Comparison of ENCODE assay signal across 8 mouse cellular contexts in genomic region chr14:33923168-33924070, GRCm38 (mm10). TPM values are rescaled to one million over a fixed set of nuclear protein-coding genes. Genes with fewer than 3 reads are reported as not detected.
DNase-seq lines count a peak whose midpoint lies in the region; ATAC-seq and TF ChIP-seq lines count a peak whose summit lies in the region.

Gene Gdf10 (plus strand): TSS chr14:33923587.

- no peaks in the 10 kb centered on the region for H3K27me3 ChIP-seq in testis, adult 2 months (ENCODE audit: control insufficient read depth, insufficient read depth, low read length)
- H3K27me3 ChIP-seq in midbrain, embryonic 10.5 days (ENCODE audit: low read depth, poor library complexity, severe bottlenecking), result peaks cover 87% of the 10 kb centered on the region
- H3K27me3 ChIP-seq in small intestine, adult 2 months (ENCODE audit: control insufficient read depth, insufficient read depth, low read length), result peaks cover 10% of the 10 kb centered on the region

- no peak for ATAC-seq in megakaryocyte progenitor cell, adult 5-6 weeks (replicated peaks; ENCODE audit: poor library complexity)

- no peak for TF ChIP-seq CTCF in testis, adult 2 months (IDR thresholded peaks at IDR 0.05; ENCODE audit: control insufficient read depth, insufficient read depth, insufficient replicate concordance, low read depth, low read length)
- no peak for TF ChIP-seq CTCF in embryonic fibroblast, embryonic 13.5 days (IDR thresholded peaks at IDR 0.05; ENCODE audit: borderline replicate concordance, insufficient read depth, low read length)
- TF ChIP-seq CTCF in small intestine, adult 2 months (IDR thresholded peaks at IDR 0.05; ENCODE audit: extremely low read depth, insufficient read length, insufficient replicate concordance, low read depth, low read length), result no peak

- no peak for DNase-seq in testis, postnatal 14 days (ENCODE audit: low spot score)
- peak; percentile 49 for DNase-seq in heart, postnatal 4 days
- DNase-seq in left cerebral cortex, adult 8-10 months (ENCODE audit: low spot score in 2 of 2), result peak; percentile 18 to 29
- peak; percentile 60 for DNase-seq in midbrain, embryonic 10.5 days (ENCODE audit: low spot score)

- H3K4me3 ChIP-seq in testis, adult 2 months (ENCODE audit: control insufficient read depth, low read depth, low read length), result peak within 1 kb of the TSS; percentile 6
- peak within 1 kb of the TSS; percentile 19; the same call in 1 of the 2 replicates for H3K4me3 ChIP-seq in embryonic fibroblast, embryonic 13.5 days (ENCODE audit: insufficient read depth, low read length)
- H3K4me3 ChIP-seq in midbrain, embryonic 10.5 days, result peak within 1 kb of the TSS; percentile 64
- H3K4me3 ChIP-seq in small intestine, adult 2 months (ENCODE audit: low read depth, low read length), result peak within 1 kb of the TSS; percentile 36

- H3K4me1 ChIP-seq in testis, adult 2 months (ENCODE audit: control insufficient read depth, insufficient read depth, low read length), result peaks cover 3% of the 10 kb centered on the region
- H3K4me1 ChIP-seq in embryonic fibroblast, embryonic 13.5 days (ENCODE audit: control insufficient read depth, insufficient read depth, low read length), result no peaks in the 10 kb centered on the region
- H3K4me1 ChIP-seq in midbrain, embryonic 10.5 days, result peaks cover 47% of the 10 kb centered on the region
- no peaks in the 10 kb centered on the region for H3K4me1 ChIP-seq in small intestine, adult 2 months (ENCODE audit: control insufficient read depth, insufficient read depth, insufficient read length, low read length)

- no peak for TF ChIP-seq POLR2A in testis, adult 2 months (IDR thresholded peaks at IDR 0.05; ENCODE audit: control insufficient read depth, low read depth, low read length)
- no peak for TF ChIP-seq POLR2A in embryonic fibroblast, embryonic 13.5 days (IDR thresholded peaks at IDR 0.05; ENCODE audit: low read depth, low read length)
- no peak for TF ChIP-seq POLR2A in small intestine, adult 2 months (IDR thresholded peaks at IDR 0.05; ENCODE audit: low read depth, low read length)

- WGBS in midbrain, embryonic 10.5 days, result under 1% methylated on average over 85 of the region's 85 CpGs
- WGBS in small intestine, adult 2 months, result 2% methylated on average over 85 of the region's 85 CpGs

- H3K27ac ChIP-seq in testis, adult 2 months (ENCODE audit: control insufficient read depth, insufficient read depth, low read depth, low read length), result no peak within 1 kb of the TSS
- no peak within 1 kb of the TSS for H3K27ac ChIP-seq in embryonic fibroblast, embryonic 13.5 days (ENCODE audit: insufficient read depth, low read length)
- peak within 1 kb of the TSS; percentile 74 for H3K27ac ChIP-seq in midbrain, embryonic 10.5 days (replicated peaks)
- no peak within 1 kb of the TSS for H3K27ac ChIP-seq in small intestine, adult 2 months (ENCODE audit: insufficient read depth, low read depth, low read length)

- H3K36me3 ChIP-seq in testis, adult 2 months (ENCODE audit: control insufficient read depth, insufficient read depth, low read length), result no peaks in the 10 kb centered on the region
- H3K36me3 ChIP-seq in midbrain, embryonic 10.5 days, result no peaks in the 10 kb centered on the region
- no peaks in the 10 kb centered on the region for H3K36me3 ChIP-seq in small intestine, adult 2 months (ENCODE audit: control insufficient read depth, insufficient read depth, low read length)

- H3K9me3 ChIP-seq in midbrain, embryonic 10.5 days (replicated peaks), result no peaks in the 10 kb centered on the region

RNA-seq across cellular contexts. Expression of gene Gdf10, which starts in this region (rescaled TPM):
- polyA plus RNA-seq in testis, adult 2 months (2012; rRNA removed), result 0.26 and 1.3 TPM in 2 replicates
- 1.1 and 7.0 TPM in 2 replicates for polyA plus RNA-seq in embryonic fibroblast, embryonic 13.5 days (2011; ENCODE audit: insufficient read length, low read depth, missing spikeins)
- total RNA-seq in heart, postnatal 4 days (2021), result 1 to 10 TPM; 1.7 to 1.9 TPM
- 1 to 10 TPM; 2.8 to 3.4 (median 2.9) TPM for total RNA-seq in left cerebral cortex, adult 8-10 months (2022)
- polyA plus RNA-seq in midbrain, embryonic 10.5 days (2016; fragmentation: Nextera tagmentation; extraction: Ambion mirVana), result 1.5 and 1.8 TPM in 2 replicates
- 1.2 and 1.8 TPM in 2 replicates for polyA plus RNA-seq in small intestine, adult 2 months (2012; rRNA removed)
- total RNA-seq in megakaryocyte progenitor cell, adult 5-6 weeks (2015), result not detected in 2 replicates
- not detected in 2 replicates for total RNA-seq in megakaryocyte progenitor cell, adult 5-6 weeks (2017)

Comparison
In these comparisons a context has a peak if more than half of its experiments do, and no peak if none do; other contexts are left out.
1. H3K4me3 ChIP-seq: peak in every context shown above with its lines; median percentile 64 in midbrain, embryonic 10.5 days; 36 in small intestine, adult 2 months; 19 in embryonic fibroblast, embryonic 13.5 days; 6 in testis, adult 2 months.